Mouse (Mus musculus) heart, embryonic 10.5 days (tissue): ENCODE measurements around the gene Flrt2. TPM values are rescaled to one million over a fixed set of nuclear protein-coding genes. Genes with fewer than 3 reads are reported as not detected.

Experiments
- DNase-seq: peaks from one replicate; pipeline ENCODE4 v3.0.0-alpha.2; 2017; ENCODE audit warnings: low spot score
- H3K27ac ChIP-seq: fragments of 300-500 bp; sonication (generic); 2 replicates; pipeline ENCODE4 v1.5.1; 2016; ENCODE audit warnings: mild to moderate bottlenecking
- H3K27me3 ChIP-seq: fragments of 300-500 bp; sonication (generic); 2 replicates; pipeline ENCODE4 v1.6.1; 2016; ENCODE audit warnings: mild to moderate bottlenecking; ENCODE audit not compliant: poor library complexity, insufficient read depth, severe bottlenecking
- H3K36me3 ChIP-seq: fragments of 300-500 bp; sonication (generic); 2 replicates; pipeline ENCODE4 v1.6.1; 2016; ENCODE audit warnings: mild to moderate bottlenecking, moderate library complexity
- H3K4me1 ChIP-seq: fragments of 300-500 bp; sonication (generic); 2 replicates; pipeline ENCODE4 v1.6.1; 2016; ENCODE audit warnings: mild to moderate bottlenecking
- H3K4me3 ChIP-seq: fragments of 300-500 bp; sonication (generic); 2 replicates; pipeline ENCODE4 v1.5.1; 2016; ENCODE audit warnings: mild to moderate bottlenecking, moderate library complexity
- H3K9me3 ChIP-seq: fragments of 300-500 bp; sonication (generic); 2 replicates; pipeline ENCODE4 v1.6.1; 2016; ENCODE audit warnings: mild to moderate bottlenecking, moderate library complexity
- WGBS: fragments of 180-500 bp; shearing (Covaris S2); methylation state at CpG from one replicate; pipeline ENCODE4 v1.1.7; 2016; 5-methylcytosine and 5-hydroxymethylcytosine counted together
- polyA plus RNA-seq: library from polyadenylated mRNA; unstranded; fragments of >200 nt; fragmentation: Nextera tagmentation; extraction: Ambion mirVana; gene quantifications from 2 replicates; pipeline ENCODE4 v1.2.1, GENCODE M21; 2016

The Flrt2 gene
- polyA plus RNA-seq, 1 experiment from 2014 or later, result 29.0 TPM

GRCm38 (mm10) chr12:95694991-95695833 is 3.2 kb downstream of the Flrt2 start:
- Histone ChIP-seq H3K27ac (peak overlapping the region; percentile 95), H3K9me3 (no peaks in the 10 kb centered on the region), H3K36me3 (no peaks in the 10 kb centered on the region), H3K4me1 (peaks cover 28% of the 10 kb centered on the region; the same call in 1 of the 2 replicates), H3K27me3 (peaks cover 3% of the 10 kb centered on the region; the same call in 1 of the 2 replicates), H3K4me3 (peak overlapping the region; percentile 80)
- DNase-seq, result peak; percentile 93
- WGBS, result under 1% methylated on average over 68 of the region's 68 CpGs

GRCm38 (mm10) chr12:95695834-95696521 is 4.0 kb downstream of the Flrt2 start:
- Histone ChIP-seq H3K9me3 (no peaks in the 10 kb centered on the region), H3K27me3 (peaks cover 3% of the 10 kb centered on the region; the same call in 1 of the 2 replicates), H3K36me3 (no peaks in the 10 kb centered on the region), H3K27ac (peak overlapping the region; percentile 95), H3K4me1 (peaks cover 36% of the 10 kb centered on the region; the same call in 1 of the 2 replicates), H3K4me3 (peak overlapping the region; percentile 80)
- WGBS, result 0% methylated on average over 26 of the region's 28 CpGs
- no peak for DNase-seq

GRCm38 (mm10) chr12:95696522-95697025 is 4.5 kb downstream of the Flrt2 start:
- no peaks in the 10 kb centered on the region for H3K36me3 ChIP-seq
- peak overlapping the region; percentile 95 for H3K27ac ChIP-seq
- peaks cover 37% of the 10 kb centered on the region; the same call in 1 of the 2 replicates for H3K4me1 ChIP-seq
- peak overlapping the region; percentile 80 for H3K4me3 ChIP-seq
- no peaks in the 10 kb centered on the region for H3K9me3 ChIP-seq
- no peak for DNase-seq
- WGBS, result 9% methylated on average over 6 of the region's 6 CpGs
- H3K27me3 ChIP-seq, result peaks cover under 1% of the 10 kb centered on the region; the same call in 1 of the 2 replicates

GRCm38 (mm10) chr12:95698556-95698955 is 6.5 kb downstream of the Flrt2 start:
- H3K27me3 ChIP-seq, result no peaks in the 10 kb centered on the region
- 50% methylated on average over 1 of the region's 1 CpGs for WGBS
- no peaks in the 10 kb centered on the region for H3K9me3 ChIP-seq
- H3K4me1 ChIP-seq, result peaks cover 25% of the 10 kb centered on the region; the same call in 1 of the 2 replicates
- no peak for DNase-seq
- no peak overlapping the region for H3K4me3 ChIP-seq
- H3K36me3 ChIP-seq, result no peaks in the 10 kb centered on the region
- H3K27ac ChIP-seq, result no peak overlapping the region

- no peaks in the 10 kb centered on the region for H3K9me3 ChIP-seq
- WGBS, result 25% methylated on average over 2 of the region's 2 CpGs
- DNase-seq, result no peak
- no peak overlapping the region for H3K27ac ChIP-seq
- no peaks in the 10 kb centered on the region for H3K27me3 ChIP-seq
- H3K4me1 ChIP-seq, result peaks cover 18% of the 10 kb centered on the region; the same call in 1 of the 2 replicates
- H3K4me3 ChIP-seq, result no peak overlapping the region
- H3K36me3 ChIP-seq, result no peaks in the 10 kb centered on the region
These were observed 8.7 kb downstream of the Flrt2 start for GRCm38 (mm10) chr12:95700746-95701145.

- H3K4me1 ChIP-seq, result peaks cover 16% of the 10 kb centered on the region; the same call in 1 of the 2 replicates
- no peak overlapping the region for H3K4me3 ChIP-seq
- no peak overlapping the region for H3K27ac ChIP-seq
- no peaks in the 10 kb centered on the region for H3K9me3 ChIP-seq
- no peaks in the 10 kb centered on the region for H3K36me3 ChIP-seq
- DNase-seq, result no peak
- H3K27me3 ChIP-seq, result no peaks in the 10 kb centered on the region
These were observed 9.6 kb downstream of the Flrt2 start for GRCm38 (mm10) chr12:95701580-95701979.

- Histone ChIP-seq H3K9me3 (no peaks in the 10 kb centered on the region), H3K4me3 (no peak overlapping the region), H3K27ac (no peak overlapping the region), H3K27me3 (no peaks in the 10 kb centered on the region), H3K36me3 (no peaks in the 10 kb centered on the region), H3K4me1 (peaks cover 10% of the 10 kb centered on the region; the same call in 1 of the 2 replicates)
- 84% methylated on average over 3 of the region's 3 CpGs for WGBS
- no peak for DNase-seq
These were observed 13.0 kb downstream of the Flrt2 start for GRCm38 (mm10) chr12:95705006-95705405.

GRCm38 (mm10) chr12:95723265-95723664 is 31.2 kb downstream of the Flrt2 start:
- no peak for DNase-seq
- H3K4me3 ChIP-seq, result no peak overlapping the region
- H3K4me1 ChIP-seq, result no peaks in the 10 kb centered on the region
- no peak overlapping the region for H3K27ac ChIP-seq
- H3K36me3 ChIP-seq, result peaks cover 3% of the 10 kb centered on the region; the same call in 1 of the 2 replicates
- H3K27me3 ChIP-seq, result no peaks in the 10 kb centered on the region
- H3K9me3 ChIP-seq, result no peaks in the 10 kb centered on the region
- WGBS, result 94% methylated on average over 2 of the region's 2 CpGs

GRCm38 (mm10) chr12:95734075-95734474 is 42.0 kb downstream of the Flrt2 start:
- Histone ChIP-seq H3K36me3 (no peaks in the 10 kb centered on the region), H3K9me3 (no peaks in the 10 kb centered on the region), H3K27ac (no peak overlapping the region), H3K4me3 (no peak overlapping the region), H3K27me3 (no peaks in the 10 kb centered on the region), H3K4me1 (peaks cover 15% of the 10 kb centered on the region; the same call in 1 of the 2 replicates)
- DNase-seq, result no peak
- WGBS, result 54% methylated on average over 1 of the region's 1 CpGs

GRCm38 (mm10) chr12:95737571-95737970 is 45.5 kb downstream of the Flrt2 start:
- H3K27me3 ChIP-seq, result no peaks in the 10 kb centered on the region
- H3K4me1 ChIP-seq, result peaks cover 4% of the 10 kb centered on the region; the same call in 1 of the 2 replicates
- H3K36me3 ChIP-seq, result no peaks in the 10 kb centered on the region
- no peak for DNase-seq
- no peaks in the 10 kb centered on the region for H3K9me3 ChIP-seq
- H3K27ac ChIP-seq, result no peak overlapping the region
- 60% methylated on average over 8 of the region's 8 CpGs for WGBS
- no peak overlapping the region for H3K4me3 ChIP-seq

GRCm38 (mm10) chr12:95738031-95738430 is 46.0 kb downstream of the Flrt2 start:
- Histone ChIP-seq H3K4me1 (peaks cover 4% of the 10 kb centered on the region; the same call in 1 of the 2 replicates), H3K27ac (no peak overlapping the region), H3K9me3 (no peaks in the 10 kb centered on the region), H3K36me3 (no peaks in the 10 kb centered on the region), H3K27me3 (no peaks in the 10 kb centered on the region), H3K4me3 (no peak overlapping the region)
- DNase-seq, result no peak
- WGBS, result 81% methylated on average over 5 of the region's 5 CpGs

GRCm38 (mm10) chr12:95738491-95739135 is 46.6 kb downstream of the Flrt2 start:
- H3K27me3 ChIP-seq, result no peaks in the 10 kb centered on the region
- DNase-seq, result no peak
- 70% methylated on average over 7 of the region's 7 CpGs for WGBS
- H3K4me1 ChIP-seq, result peaks cover 7% of the 10 kb centered on the region
- no peak overlapping the region for H3K4me3 ChIP-seq
- no peaks in the 10 kb centered on the region for H3K9me3 ChIP-seq
- H3K27ac ChIP-seq, result no peak overlapping the region
- no peaks in the 10 kb centered on the region for H3K36me3 ChIP-seq
